Mouse (Mus musculus) layer of hippocampus, postnatal 14 days (tissue): Measurements from ENCODE around the gene Pappa. TPM values are rescaled to one million over a fixed set of nuclear protein-coding genes. Genes with fewer than 3 reads are reported as not detected.

ENCODE experiments used
- DNase-seq, 2 experiments: peaks; one replicate each; pipeline ENCODE4 v3.0.0; 2021 to 2022; ENCODE audit warnings: low spot score in 2 of 2, mixed read lengths in 1 of 2
- total RNA-seq, 2 experiments: library from RNA; stranded (reverse); gene quantifications; 2 replicates each; pipeline ENCODE4 v1.2.3; 2021

Pappa gene
- total RNA-seq, 2 experiments from 2014 or later = 1.3 TPM

DNA sequence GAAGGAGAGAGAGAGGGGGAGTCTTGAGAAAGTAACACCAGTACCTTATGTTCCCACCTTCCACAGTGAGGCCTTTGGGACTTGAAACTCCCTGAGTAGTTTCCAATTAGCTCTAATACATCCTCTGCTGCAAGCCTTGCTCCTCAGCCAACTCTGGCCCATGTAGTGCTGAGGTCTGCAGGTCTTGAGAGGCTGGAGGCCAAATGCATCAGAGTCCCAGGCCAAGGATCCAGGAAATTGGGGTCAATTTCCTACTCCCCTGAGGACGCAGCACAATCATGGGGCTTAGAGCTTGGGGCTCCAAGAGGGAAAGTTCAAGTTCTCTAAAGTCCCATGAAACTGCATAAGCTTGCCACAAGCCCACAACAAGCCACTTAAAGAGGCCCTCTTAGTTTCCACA is 198.0 kb downstream of the Pappa start:
- DNase-seq = no peak

DNA sequence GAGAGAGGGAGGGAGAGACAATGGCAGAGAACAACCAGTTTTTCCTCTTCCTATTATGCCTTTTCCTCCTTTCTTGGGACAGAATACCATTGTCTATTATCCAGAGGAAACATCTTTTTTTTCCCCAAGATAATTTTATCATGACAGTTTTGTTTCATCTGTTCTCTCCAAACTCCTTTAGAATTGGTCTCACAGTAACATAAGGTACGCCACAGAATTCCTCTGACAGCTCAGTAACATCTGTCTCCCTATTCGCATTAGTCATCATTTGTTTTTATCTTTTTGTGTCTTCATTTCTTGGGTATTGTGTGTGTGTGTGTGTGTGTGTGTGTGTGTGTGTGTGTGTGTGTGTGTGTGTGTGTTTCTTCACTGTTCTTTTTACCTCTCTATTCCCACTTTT is 201.8 kb downstream of the Pappa start:
- no peak for DNase-seq

DNA sequence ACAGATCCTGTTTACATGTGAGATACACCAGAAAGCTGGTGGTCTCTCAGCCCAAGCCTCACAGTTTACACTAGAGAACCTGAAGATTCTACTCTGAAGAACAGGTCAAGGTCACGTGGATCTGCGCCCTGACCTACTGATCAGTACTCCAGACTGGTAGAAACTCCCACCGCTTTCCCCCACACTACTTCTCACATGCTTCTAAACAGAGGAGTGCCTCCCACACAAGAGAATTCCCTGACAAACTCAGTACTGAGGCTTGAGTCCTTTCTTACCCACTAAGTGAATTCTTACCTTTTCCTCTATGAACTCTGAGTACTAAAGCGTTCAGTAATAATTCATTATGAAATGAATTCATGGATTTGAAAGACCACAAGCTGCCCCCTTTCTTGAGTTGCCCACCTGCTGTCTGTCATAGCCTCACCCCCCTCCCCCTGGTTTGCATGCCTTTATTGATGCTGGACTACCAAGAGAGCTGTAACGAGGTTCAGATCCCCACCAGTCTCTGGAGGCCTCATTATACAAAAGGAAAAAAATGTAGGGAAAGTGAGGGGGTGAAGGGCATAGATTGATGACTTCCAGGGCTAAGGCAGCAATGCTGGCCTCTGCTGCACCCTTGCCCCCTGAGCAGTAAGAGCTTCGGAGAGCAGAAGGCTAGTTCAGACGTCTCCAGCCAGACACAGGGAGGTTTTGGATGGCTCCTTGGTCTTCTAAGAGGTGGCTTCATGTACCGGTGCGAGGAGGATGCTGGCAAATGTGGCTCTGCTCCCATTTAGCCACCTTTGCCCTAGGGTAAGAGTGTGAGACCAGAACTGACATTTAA is 204.7 kb downstream of the Pappa start:
- DNase-seq = no peak

- DNase-seq = no peak
Observed at GRCm38 (mm10) chr4:65333718-65334117, 209.7 kb downstream of the Pappa start.

DNA sequence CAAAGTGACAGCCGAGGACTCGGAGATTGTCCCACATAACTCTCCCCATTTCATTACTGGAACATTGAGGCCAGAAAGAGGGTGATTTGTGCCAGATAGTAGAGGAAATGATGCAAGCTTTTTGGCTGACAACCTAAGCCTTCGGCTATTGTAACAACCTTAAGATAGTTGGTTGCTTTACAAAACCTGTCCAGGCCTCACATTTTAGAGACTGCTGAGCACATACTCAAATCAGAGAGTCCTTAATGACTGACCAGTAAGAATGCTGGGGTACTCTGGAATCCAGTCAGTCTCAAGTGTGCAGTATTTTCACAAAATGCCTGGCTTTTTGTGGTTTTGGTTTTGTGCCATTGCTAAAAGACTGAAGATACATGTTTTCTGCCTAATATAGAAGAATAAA is 217.8 kb downstream of the Pappa start:
- no peak for DNase-seq

DNA sequence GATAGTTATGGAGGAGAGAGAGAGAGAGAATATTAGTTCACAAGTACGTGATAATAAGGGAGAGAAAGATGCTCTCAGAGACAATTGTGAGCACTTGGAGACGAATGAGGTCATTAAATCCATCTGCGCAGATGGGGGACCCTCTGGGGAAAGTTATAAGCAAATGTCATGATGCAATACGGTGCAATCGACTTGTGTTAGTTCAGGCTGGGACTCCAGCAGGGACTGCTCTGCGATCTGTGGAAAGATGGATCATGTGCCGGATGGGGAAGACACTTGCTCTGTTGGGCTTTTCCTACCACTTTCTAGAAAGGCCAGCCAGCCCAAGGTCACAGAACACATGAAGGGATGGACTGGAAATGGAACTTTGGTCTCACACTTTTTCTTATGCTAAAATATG is 226.5 kb downstream of the Pappa start:
- DNase-seq = no peak

- DNase-seq = no peak
Observed at GRCm38 (mm10) chr4:65354580-65354979, 230.6 kb downstream of the Pappa start.

DNA sequence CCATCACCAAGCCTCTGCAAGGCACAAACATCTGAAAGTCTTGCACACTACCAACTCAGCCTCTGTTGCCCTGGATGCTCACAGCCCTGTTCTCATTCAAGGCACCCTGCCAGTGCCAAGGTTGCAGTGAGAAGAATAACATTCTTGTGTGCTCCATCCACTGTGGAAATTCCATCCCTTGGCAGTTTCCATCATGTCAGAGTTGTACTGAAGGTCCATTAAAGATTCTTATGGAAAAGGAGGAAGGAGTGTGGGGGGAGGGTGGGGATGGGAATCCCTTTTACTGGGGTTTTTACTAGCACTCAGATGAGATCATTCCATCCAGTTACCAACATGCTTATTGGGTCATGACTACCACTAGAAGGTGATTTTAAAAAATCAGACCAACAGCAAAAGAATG is 243.2 kb downstream of the Pappa start:
- no peak for DNase-seq

DNA sequence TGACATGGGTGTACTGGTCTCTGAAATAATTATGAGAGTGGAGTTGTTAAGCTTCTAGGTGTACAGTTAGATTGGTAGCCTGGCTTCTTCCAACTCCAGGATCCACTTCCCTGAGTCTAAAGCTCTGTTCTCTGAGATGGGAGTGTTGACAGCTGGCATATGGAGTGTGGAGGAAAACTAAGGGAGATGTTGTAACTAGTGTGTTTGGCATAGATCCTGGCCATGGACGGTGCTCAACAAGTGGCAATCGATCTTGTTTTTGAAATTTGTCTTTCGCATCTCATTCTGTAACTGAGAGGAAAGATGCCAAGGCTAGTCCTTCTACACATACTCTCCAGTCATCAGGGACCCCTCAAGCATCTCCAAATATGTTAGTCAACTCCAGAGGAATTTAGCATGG is 248.8 kb downstream of the Pappa start:
- no peak for DNase-seq

GRCm38 (mm10) chr4:65373841-65374240 is 249.9 kb downstream of the Pappa start:
- no peak for DNase-seq

- no peak for DNase-seq
Observed at GRCm38 (mm10) chr4:65376571-65376970, 252.6 kb downstream of the Pappa start.

GRCm38 (mm10) chr4:65379461-65379860 is 255.5 kb downstream of the Pappa start:
- DNase-seq = no peak

- no peak for DNase-seq
Observed at GRCm38 (mm10) chr4:65383070-65383469, 259.1 kb downstream of the Pappa start.

- DNase-seq = no peak
Observed at GRCm38 (mm10) chr4:65391001-65391400, 267.0 kb downstream of the Pappa start.

DNA sequence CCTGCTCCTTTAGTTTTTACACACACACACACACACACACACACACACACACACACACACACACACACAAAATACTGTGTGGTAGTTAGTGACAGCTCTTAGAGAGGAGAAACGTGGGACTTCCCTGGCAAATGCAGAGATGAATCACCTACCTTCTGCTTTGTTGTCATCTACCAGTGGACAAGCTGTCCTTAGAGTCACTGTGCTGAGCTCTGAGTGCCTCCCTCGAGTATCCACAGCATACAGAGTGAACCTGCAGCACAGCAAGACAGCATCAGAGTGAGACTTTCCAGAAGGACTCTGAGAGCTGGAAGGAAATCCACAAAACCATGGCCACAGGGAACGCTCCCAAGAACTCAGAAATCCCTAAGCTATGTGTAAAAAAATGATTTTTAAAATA is 272.8 kb downstream of the Pappa start:
- no peak for DNase-seq

- DNase-seq = no peak
Observed at GRCm38 (mm10) chr4:65399457-65399856, 275.5 kb downstream of the Pappa start.

- no peak for DNase-seq
Observed at GRCm38 (mm10) chr4:65402286-65402685, 278.3 kb downstream of the Pappa start.

DNA sequence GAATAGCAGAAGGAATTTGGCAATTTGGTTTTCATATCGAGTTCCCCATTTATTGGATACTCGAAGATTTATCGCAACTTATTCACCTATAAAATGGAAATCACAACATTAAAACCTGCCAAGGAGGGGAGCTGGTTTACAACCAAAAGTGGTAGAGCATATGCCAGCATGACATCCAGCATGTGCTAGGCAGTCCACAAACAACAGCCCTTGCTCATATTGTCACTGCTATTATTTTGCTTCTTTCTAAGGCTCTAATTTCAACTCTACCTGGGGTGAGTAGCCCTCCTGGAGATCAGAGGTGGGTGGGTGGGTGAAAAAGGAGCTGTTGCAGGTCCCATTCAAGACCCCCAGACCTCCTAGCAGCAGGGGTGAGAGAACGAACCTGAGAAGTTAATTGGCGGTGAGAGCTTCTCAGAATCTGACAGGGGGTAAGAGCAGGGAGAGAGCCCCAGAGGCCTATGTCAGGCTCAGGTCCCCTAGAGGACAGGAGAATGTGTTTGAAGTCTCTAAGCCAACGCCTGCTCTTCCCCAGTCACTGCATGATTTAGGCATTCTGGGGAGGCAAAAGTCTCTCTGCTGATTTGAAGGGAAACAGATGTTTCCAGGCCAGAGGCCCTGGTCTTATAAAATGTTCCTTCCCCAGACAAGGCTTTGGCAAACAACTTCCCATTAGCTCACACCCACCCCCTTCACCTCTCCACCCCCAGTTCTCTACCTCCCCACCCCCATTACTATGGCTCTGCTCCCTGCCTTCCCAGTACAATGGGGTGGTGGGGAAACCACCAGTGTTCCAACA is 279.1 kb downstream of the Pappa start:
- no peak for DNase-seq
